Comparison of ENCODE assay signal across 37 mouse cellular contexts in genomic region chr11:85211151-85211550, GRCm38 (mm10). TPM values are rescaled to one million over a fixed set of nuclear protein-coding genes. Genes with fewer than 3 reads are reported as not detected.
"Had no signal": no experiment of that assay in that cellular context is flagged by ENCODE, and none has a peak within 500 bp of the region (broad histone marks: within the 10 kb centered on the region; RNA-seq: fewer than 3 reads in every experiment).

No protein-coding gene starts in this region.

- H3K4me1 ChIP-seq: heart, embryonic 15.5 days; hindbrain, embryonic 13.5 days; hindbrain, embryonic 15.5 days; kidney, embryonic 15.5 days; limb, embryonic 13.5 days; limb, embryonic 15.5 days had no signal

- H3K27ac ChIP-seq: heart, embryonic 13.5 days; heart, embryonic 15.5 days; hindbrain, embryonic 13.5 days; hindbrain, embryonic 15.5 days; hindbrain, postnatal 0 days; kidney, embryonic 15.5 days; kidney, postnatal 0 days; limb, embryonic 13.5 days; limb, embryonic 15.5 days; liver, embryonic 12.5 days; liver, embryonic 14.5 days had no signal

- DNase-seq: gastrocnemius, postnatal 14 days; gastrocnemius, postnatal 36 days; heart, adult 18-20 months; heart, postnatal 14 days; heart, postnatal 36 days; kidney, adult 11 months; kidney, adult 2 months; kidney, adult 9 months; kidney, postnatal 14 days; kidney, postnatal 36 days; layer of hippocampus, adult 9-11 months; layer of hippocampus, postnatal 36 days; left cerebral cortex, postnatal 4 days had no signal

- H3K27me3 ChIP-seq: heart, embryonic 13.5 days; heart, embryonic 15.5 days; hindbrain, embryonic 13.5 days; hindbrain, embryonic 15.5 days; kidney, embryonic 15.5 days; limb, embryonic 13.5 days; limb, embryonic 15.5 days; liver, embryonic 12.5 days had no signal

- H3K9ac ChIP-seq: heart, embryonic 13.5 days; heart, embryonic 15.5 days; hindbrain, embryonic 13.5 days; hindbrain, embryonic 15.5 days; kidney, embryonic 15.5 days; limb, embryonic 13.5 days; limb, embryonic 15.5 days; liver, embryonic 12.5 days; liver, embryonic 14.5 days had no signal

- H3K4me3 ChIP-seq: heart, embryonic 13.5 days; heart, embryonic 15.5 days; hindbrain, embryonic 13.5 days; hindbrain, embryonic 15.5 days; kidney, embryonic 15.5 days; limb, embryonic 13.5 days; limb, embryonic 15.5 days; liver, embryonic 12.5 days had no signal

- H3K9me3 ChIP-seq: heart, embryonic 13.5 days; heart, embryonic 15.5 days; hindbrain, embryonic 13.5 days; hindbrain, embryonic 15.5 days; kidney, embryonic 15.5 days; limb, embryonic 13.5 days; limb, embryonic 15.5 days; liver, embryonic 12.5 days had no signal

- ATAC-seq: hindbrain, postnatal 0 days; intestine, embryonic 16.5 days; liver, embryonic 12.5 days had no signal

- H3K4me2 ChIP-seq: heart, embryonic 11.5 days; heart, embryonic 13.5 days; heart, embryonic 15.5 days; hindbrain, embryonic 13.5 days; hindbrain, embryonic 15.5 days; kidney, embryonic 15.5 days; limb, embryonic 13.5 days; limb, embryonic 15.5 days; liver, embryonic 12.5 days had no signal

RNA-seq across cellular contexts. Expression of gene 1700125H20Rik, which starts 40.9 kb away (rescaled TPM):
- total RNA-seq: gastrocnemius, adult 18-20 months; gastrocnemius, adult 8-10 months; gastrocnemius, postnatal 14 days; gastrocnemius, postnatal 36 days; heart, adult 18-20 months; heart, adult 8-10 months; heart, postnatal 14 days; heart, postnatal 36 days; hematopoietic stem cell, adult 5-6 weeks; hindbrain, postnatal 0 days; layer of hippocampus, adult 18-20 months; layer of hippocampus, postnatal 36 days; left cerebral cortex, adult 18-20 months; left cerebral cortex, adult 8-10 months had no signal
- polyA plus RNA-seq: gonadal fat pad, adult 2 months; heart, embryonic 11.5 days; heart, embryonic 15.5 days; intestine, embryonic 14.5 days; intestine, embryonic 16.5 days; kidney, adult 2 months; large intestine, adult 2 months; liver, embryonic 12.5 days; liver, embryonic 16.5 days had no signal
